Mouse (Mus musculus) cerebellum, adult 2 months (tissue): ENCODE measurements at regions not wholly inside any gene's neighbourhood (a gene's known extent, or its start where the extent isn't known, plus 50 kb on each side); places are given as distances from the start of the nearest gene placed in this dataset.
A peak's percentile ranks its signal among the peaks of the same experiment; 100 is the strongest.

Experiments
- DNase-seq, 2 experiments: peaks; one replicate each; pipeline ENCODE4 v3.0.0; 2021
- H3K27ac ChIP-seq: fragments of 200-500 bp; 2 replicates; pipeline ENCODE4 v1.5.1; 2012; ENCODE audit warnings: low read length, control low read depth, inconsistent platforms; ENCODE audit not compliant: insufficient read depth
- H3K27me3 ChIP-seq: fragments of 200-500 bp; 2 replicates; pipeline ENCODE4 v1.6.1; 2012; ENCODE audit warnings: inconsistent platforms, mild to moderate bottlenecking, low read length, moderate library complexity; ENCODE audit not compliant: control insufficient read depth, insufficient read depth
- H3K4me1 ChIP-seq: fragments of 200-500 bp; 2 replicates; pipeline ENCODE4 v1.6.1; 2011; ENCODE audit warnings: low read length; ENCODE audit not compliant: control insufficient read depth, insufficient read depth
- H3K4me3 ChIP-seq: fragments of 200-500 bp; replicated peaks from 2 replicates; pipeline ENCODE3; 2011; ENCODE audit warnings: mild to moderate bottlenecking, low read depth, low read length, control low read depth; ENCODE audit not compliant: insufficient read depth
- CTCF ChIP-seq: fragments of 200-500 bp; IDR thresholded peaks from 2 replicates; pipeline ENCODE4 v1.5.1; 2011; ENCODE audit warnings: low read depth, mild to moderate bottlenecking, control low read depth, low read length, moderate library complexity, borderline replicate concordance; ENCODE audit not compliant: insufficient read depth
- POLR2A ChIP-seq: fragments of 200-500 bp; IDR thresholded peaks from 2 replicates; pipeline ENCODE4 v1.6.1; 2011; ENCODE audit warnings: low read length, control low read depth, borderline replicate concordance; ENCODE audit not compliant: insufficient read depth
- WGBS: fragments of 180-500 bp; shearing (Covaris S2); methylation state at CpG from one replicate; pipeline ENCODE4 v1.1.7; 2018; 5-methylcytosine and 5-hydroxymethylcytosine counted together

GRCm38 (mm10) chr5:129300423-129300822 lies 200.6 kb upstream of the Sfswap start:
- no peak for DNase-seq
- Histone ChIP-seq H3K27ac (no peak overlapping the region), H3K4me3 (no peak overlapping the region), H3K27me3 (peaks cover 2% of the 10 kb centered on the region; the same call in 1 of the 2 replicates), H3K4me1 (no peaks in the 10 kb centered on the region)
- WGBS: 95% methylated on average over 6 of the region's 6 CpGs
- TF ChIP-seq POLR2A (no peak), CTCF (no peak)

DNA sequence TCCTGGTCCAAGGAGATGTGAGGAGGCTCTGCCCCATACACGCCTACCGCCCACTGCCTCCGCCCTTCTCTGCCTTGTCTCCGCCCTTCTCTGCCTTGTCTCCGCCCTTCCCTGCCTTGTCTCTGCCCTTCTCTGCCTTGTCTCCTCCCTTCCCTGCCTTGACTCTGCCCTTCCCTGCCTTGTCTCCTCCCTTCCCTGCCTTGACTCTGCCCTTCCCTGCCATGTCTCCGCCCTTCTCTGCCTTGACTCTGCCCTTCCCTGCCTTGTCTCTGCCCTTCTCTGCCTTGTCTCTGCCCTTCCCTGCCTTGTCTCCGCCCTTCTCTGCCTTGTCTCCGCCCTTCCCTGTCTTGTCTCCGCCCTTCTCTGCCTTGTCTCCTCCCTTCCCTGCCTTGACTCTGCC lies 185.4 kb upstream of the Sfswap start:
- Histone ChIP-seq H3K27ac (no peak overlapping the region), H3K4me3 (no peak overlapping the region), H3K4me1 (no peaks in the 10 kb centered on the region), H3K27me3 (no peaks in the 10 kb centered on the region; the same call in 1 of the 2 replicates)
- 64% methylated on average over 7 of the region's 9 CpGs for WGBS
- TF ChIP-seq POLR2A (no peak), CTCF (no peak)
- no peak for DNase-seq

GRCm38 (mm10) chr5:129331094-129331523 lies 169.9 kb upstream of the Sfswap start:
- DNase-seq: peak; percentile 67 to 73
- TF ChIP-seq CTCF (peak; percentile 57), POLR2A (no peak)
- no peak overlapping the region for H3K27ac ChIP-seq
- WGBS: 1% methylated on average over 11 of the region's 11 CpGs
- peak overlapping the region; percentile 11 for H3K4me3 ChIP-seq
- H3K27me3 ChIP-seq: peaks cover 1% of the 10 kb centered on the region; the same call in 1 of the 2 replicates
- H3K4me1 ChIP-seq: peaks cover 8% of the 10 kb centered on the region; the same call in 1 of the 2 replicates

GRCm38 (mm10) chr5:129332014-129332413 lies 169.0 kb upstream of the Sfswap start:
- no peak for TF ChIP-seq CTCF
- TF ChIP-seq POLR2A: no peak
- WGBS: 99% methylated on average over 3 of the region's 3 CpGs

GRCm38 (mm10) chr5:129338511-129338910 lies 162.5 kb upstream of the Sfswap start:
- TF ChIP-seq POLR2A (no peak), CTCF (no peak)
- DNase-seq: no peak
- Histone ChIP-seq H3K4me3 (no peak overlapping the region), H3K27ac (no peak overlapping the region), H3K27me3 (no peaks in the 10 kb centered on the region; the same call in 1 of the 2 replicates), H3K4me1 (no peaks in the 10 kb centered on the region; the same call in 1 of the 2 replicates)
- WGBS: 68% methylated on average over 7 of the region's 7 CpGs

More at GRCm38 (mm10) chr5:129332014-129332413, 169.0 kb upstream of the Sfswap start:
- Histone ChIP-seq H3K4me3 (no peak overlapping the region), H3K27ac (no peak overlapping the region), H3K27me3 (peaks cover 1% of the 10 kb centered on the region; the same call in 1 of the 2 replicates), H3K4me1 (peaks cover 8% of the 10 kb centered on the region; the same call in 1 of the 2 replicates)
- DNase-seq: no peak

DNA sequence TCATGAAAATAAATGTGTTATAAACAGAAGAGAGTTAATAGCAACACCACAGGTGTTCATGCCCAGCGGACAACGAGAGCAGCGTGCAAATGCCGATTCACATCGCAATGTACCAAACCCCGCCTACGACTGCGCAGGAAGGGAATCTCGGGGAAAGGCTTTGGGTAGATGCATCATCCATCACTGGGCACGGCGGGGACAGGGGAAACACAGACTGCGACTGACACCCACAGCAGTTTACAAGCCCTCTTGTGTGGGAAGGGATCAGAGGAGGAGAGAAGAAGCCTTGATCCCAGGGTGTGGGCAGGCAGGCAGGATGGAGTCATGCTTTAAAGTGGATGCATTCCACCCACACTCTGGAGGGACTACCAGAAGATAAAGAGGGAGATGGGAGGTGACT lies 157.0 kb upstream of the Sfswap start:
- Histone ChIP-seq H3K4me3 (no peak overlapping the region), H3K27me3 (no peaks in the 10 kb centered on the region), H3K27ac (no peak overlapping the region), H3K4me1 (no peaks in the 10 kb centered on the region; the same call in 1 of the 2 replicates)
- TF ChIP-seq POLR2A: no peak
- TF ChIP-seq CTCF: no peak
- 75% methylated on average over 12 of the region's 12 CpGs for WGBS
- no peak for DNase-seq

GRCm38 (mm10) chr5:129350024-129350423 lies 151.0 kb upstream of the Sfswap start:
- H3K27me3 ChIP-seq: no peaks in the 10 kb centered on the region
- H3K4me1 ChIP-seq: no peaks in the 10 kb centered on the region
- DNase-seq: no peak
- 48% methylated on average over 12 of the region's 12 CpGs for WGBS
- TF ChIP-seq POLR2A: no peak
- no peak for TF ChIP-seq CTCF
- no peak overlapping the region for H3K27ac ChIP-seq
- H3K4me3 ChIP-seq: no peak overlapping the region

- no peaks in the 10 kb centered on the region for H3K27me3 ChIP-seq
- DNase-seq: no peak
- no peak overlapping the region for H3K27ac ChIP-seq
- TF ChIP-seq CTCF: no peak
- TF ChIP-seq POLR2A: no peak
- H3K4me1 ChIP-seq: no peaks in the 10 kb centered on the region
- H3K4me3 ChIP-seq: no peak overlapping the region
- WGBS: 25% methylated on average over 9 of the region's 9 CpGs
Observed at GRCm38 (mm10) chr5:129353549-129353948, 147.5 kb upstream of the Sfswap start.

DNA sequence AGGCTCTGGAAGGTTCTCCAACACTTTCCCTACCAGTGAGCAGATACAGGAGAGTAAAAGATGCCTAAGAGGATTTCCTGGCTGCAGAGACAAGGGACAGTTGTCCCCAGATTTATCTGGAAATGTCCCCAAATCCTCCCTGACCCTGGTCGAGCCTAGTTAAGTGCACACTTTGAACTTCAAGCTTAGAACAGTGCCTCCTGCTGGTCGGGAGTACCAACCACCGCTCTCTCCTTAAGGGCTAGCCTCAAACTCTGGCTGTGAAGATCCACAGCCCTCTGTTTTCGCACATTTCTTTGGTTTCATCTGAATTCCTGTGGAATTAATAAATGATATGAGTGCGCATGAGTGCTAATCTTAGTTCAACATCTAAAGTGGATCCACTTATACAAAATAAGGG lies 146.1 kb upstream of the Sfswap start:
- TF ChIP-seq CTCF: peak; percentile 11; the same call in 1 of the 2 replicates
- no peak for TF ChIP-seq POLR2A
- 85% methylated on average over 5 of the region's 5 CpGs for WGBS
- H3K4me3 ChIP-seq: no peak overlapping the region
- no peak overlapping the region for H3K27ac ChIP-seq
- H3K27me3 ChIP-seq: no peaks in the 10 kb centered on the region
- no peak for DNase-seq
- H3K4me1 ChIP-seq: peaks cover under 1% of the 10 kb centered on the region; the same call in 1 of the 2 replicates
